Mouse (Mus musculus) MEL (cell line): Measurements from ENCODE around the gene Saa3. TPM values are rescaled to one million over a fixed set of nuclear protein-coding genes. Genes with fewer than 3 reads are reported as not detected.

ENCODE experiments used
- DNase-seq: peaks from one replicate; pipeline ENCODE4 v3.0.0; 2011; ENCODE audit warnings: low read depth, low spot score
- H3K27ac ChIP-seq: 2 replicates; pipeline ENCODE4 v1.5.1; 2012; ENCODE audit warnings: low read depth, mild to moderate bottlenecking, control low read depth, low read length, moderate library complexity; ENCODE audit not compliant: control insufficient read depth
- H3K27me3 ChIP-seq, 2 experiments: fragments of 150-350 bp in 1 of 2; sonication (generic) in 1 of 2; 2 replicates each; pipeline ENCODE4 v1.6.1; 2012; ENCODE audit warnings: low read length in 2 of 2, mild to moderate bottlenecking in 2 of 2, improper control_type of control experiment in 1 of 2, moderate library complexity in 1 of 2; ENCODE audit not compliant: insufficient read depth in 2 of 2, control insufficient read depth in 1 of 2
- H3K36me3 ChIP-seq, 2 experiments: 2 replicates each; pipeline ENCODE4 v1.6.1; 2012 to 2014; ENCODE audit warnings: low read length in 2 of 2, improper control_type of control experiment in 1 of 2, inconsistent platforms in 1 of 2, mild to moderate bottlenecking in 1 of 2; ENCODE audit not compliant: insufficient read depth in 2 of 2, control insufficient read depth in 1 of 2
- H3K4me1 ChIP-seq, 2 experiments: fragments of 150-350 bp in 1 of 2; sonication (generic) in 1 of 2; 2 replicates each; pipeline ENCODE4 v1.6.1; 2012; ENCODE audit warnings: low read length in 2 of 2, improper control_type of control experiment in 1 of 2, mild to moderate bottlenecking in 1 of 2; ENCODE audit not compliant: insufficient read depth in 2 of 2, control insufficient read depth in 1 of 2
- H3K4me3 ChIP-seq, 2 experiments: fragments of 150-350 bp in 1 of 2; sonication (generic) in 1 of 2; 2 replicates each; pipeline ENCODE4 v1.5.1; 2012; ENCODE audit warnings: low read depth in 2 of 2, low read length in 2 of 2, mild to moderate bottlenecking in 2 of 2, moderate library complexity in 2 of 2, control low read depth in 1 of 2, improper control_type of control experiment in 1 of 2; ENCODE audit not compliant: control insufficient read depth in 1 of 2, insufficient read depth in 1 of 2
- H3K79me2 ChIP-seq: 2 replicates; pipeline ENCODE4 v1.6.1; 2012; ENCODE audit warnings: mild to moderate bottlenecking, low read length, moderate library complexity; ENCODE audit not compliant: control insufficient read depth, poor library complexity, insufficient read depth
- H3K9ac ChIP-seq: 2 replicates; pipeline ENCODE4 v1.6.1; 2012; ENCODE audit warnings: low read depth, mild to moderate bottlenecking, control low read depth, low read length, moderate library complexity; ENCODE audit not compliant: control insufficient read depth, poor library complexity, severe bottlenecking
- H3K9me3 ChIP-seq: fragments of 150-350 bp; sonication (generic); replicated peaks from 2 replicates; pipeline ENCODE4 v1.6.1; 2012; ENCODE audit warnings: mild to moderate bottlenecking, low read length, improper control_type of control experiment, moderate library complexity; ENCODE audit not compliant: insufficient read depth
- CHD1 ChIP-seq: IDR thresholded peaks from 2 replicates; pipeline ENCODE4 v1.6.1; 2012; ENCODE audit warnings: low read depth, mild to moderate bottlenecking, inconsistent platforms, low read length, improper control_type of control experiment
- CHD2 ChIP-seq: IDR thresholded peaks from 2 replicates; pipeline ENCODE4 v1.6.1; 2011; ENCODE audit warnings: low read length, improper control_type of control experiment
- ELF1 ChIP-seq: IDR thresholded peaks from 2 replicates; pipeline ENCODE4 v1.6.1; 2014; ENCODE audit warnings: low read depth, mild to moderate bottlenecking, inconsistent platforms, low read length, improper control_type of control experiment, moderate library complexity
- EP300 ChIP-seq, 2 experiments: IDR thresholded peaks; 2 replicates each; pipeline ENCODE4 v1.6.1; 2011; ENCODE audit warnings: improper control_type of control experiment in 2 of 2, low read length in 2 of 2, low read depth in 1 of 2, mild to moderate bottlenecking in 1 of 2
- ETS1 ChIP-seq: IDR thresholded peaks from 2 replicates; pipeline ENCODE4 v1.6.1; 2012; ENCODE audit warnings: low read depth, mild to moderate bottlenecking, inconsistent platforms, low read length, improper control_type of control experiment, moderate library complexity
- GABPA ChIP-seq: IDR thresholded peaks from 2 replicates; pipeline ENCODE4 v1.6.1; 2012; ENCODE audit warnings: low read depth, mild to moderate bottlenecking, inconsistent platforms, low read length, improper control_type of control experiment, moderate library complexity
- GATA1 ChIP-seq: IDR thresholded peaks from 2 replicates; pipeline ENCODE4 v1.6.1; 2011; ENCODE audit warnings: low read depth, low read length, improper control_type of control experiment
- HCFC1 ChIP-seq: IDR thresholded peaks from 2 replicates; pipeline ENCODE4 v1.6.1; 2012; ENCODE audit warnings: low read depth, mild to moderate bottlenecking, inconsistent platforms, low read length, improper control_type of control experiment, moderate library complexity
- MAZ ChIP-seq: IDR thresholded peaks from 2 replicates; pipeline ENCODE4 v1.6.1; 2012; ENCODE audit warnings: low read depth, mild to moderate bottlenecking, inconsistent platforms, low read length, improper control_type of control experiment
- MEF2A ChIP-seq: IDR thresholded peaks from 2 replicates; pipeline ENCODE4 v1.6.1; 2014; ENCODE audit warnings: low read depth, mild to moderate bottlenecking, inconsistent platforms, low read length, improper control_type of control experiment; ENCODE audit not compliant: poor library complexity, insufficient replicate concordance, severe bottlenecking; ENCODE audit errors: extremely low read depth
- MYB ChIP-seq: IDR thresholded peaks from 2 replicates; pipeline ENCODE4 v1.6.1; 2011; ENCODE audit warnings: mild to moderate bottlenecking, low read depth, low read length, improper control_type of control experiment
- MYC ChIP-seq: IDR thresholded peaks from 2 replicates; pipeline ENCODE4 v1.6.1; 2011; ENCODE audit warnings: low read depth, mild to moderate bottlenecking, low read length, improper control_type of control experiment, moderate library complexity
- NELFE ChIP-seq: IDR thresholded peaks from 2 replicates; pipeline ENCODE4 v1.6.1; 2011; ENCODE audit warnings: low read depth, low read length, improper control_type of control experiment
- NRF1 ChIP-seq: IDR thresholded peaks from 2 replicates; pipeline ENCODE4 v1.6.1; 2014; ENCODE audit warnings: low read depth, mild to moderate bottlenecking, inconsistent platforms, low read length, improper control_type of control experiment, moderate library complexity; ENCODE audit not compliant: poor library complexity, insufficient read depth, severe bottlenecking
- POLR2A ChIP-seq, 2 experiments: IDR thresholded peaks; 2 replicates each; pipeline ENCODE4 v1.6.1; 2011 to 2012; ENCODE audit warnings: low read length in 2 of 2, mild to moderate bottlenecking in 2 of 2, control low read depth in 1 of 2, improper control_type of control experiment in 1 of 2, low read depth in 1 of 2, moderate library complexity in 1 of 2; ENCODE audit not compliant: control insufficient read depth in 1 of 2, insufficient read depth in 1 of 2, poor library complexity in 1 of 2
- RAD21 ChIP-seq: IDR thresholded peaks from 2 replicates; pipeline ENCODE4 v1.6.1; 2011; ENCODE audit warnings: mild to moderate bottlenecking, low read depth, low read length, improper control_type of control experiment
- SIN3A ChIP-seq: IDR thresholded peaks from 2 replicates; pipeline ENCODE4 v1.6.1; 2012; ENCODE audit warnings: low read length, improper control_type of control experiment, inconsistent platforms
- SMC3 ChIP-seq: IDR thresholded peaks from 2 replicates; pipeline ENCODE4 v1.6.1; 2011; ENCODE audit warnings: low read depth, low read length, improper control_type of control experiment
- TBP ChIP-seq: IDR thresholded peaks from 2 replicates; pipeline ENCODE4 v1.8.0; 2011; ENCODE audit warnings: low read depth, low read length, improper control_type of control experiment
- UBTF ChIP-seq: IDR thresholded peaks from 2 replicates; pipeline ENCODE4 v1.6.1; 2012; ENCODE audit warnings: low read depth, mild to moderate bottlenecking, inconsistent platforms, low read length, improper control_type of control experiment, moderate library complexity, borderline replicate concordance; ENCODE audit not compliant: insufficient read depth
- USF2 ChIP-seq, 2 experiments: IDR thresholded peaks; 2 replicates each; pipeline ENCODE4 v1.6.1; 2011 to 2012; ENCODE audit warnings: improper control_type of control experiment in 2 of 2, low read length in 2 of 2, borderline replicate concordance in 1 of 2, inconsistent platforms in 1 of 2, low read depth in 1 of 2, mild to moderate bottlenecking in 1 of 2; ENCODE audit not compliant: insufficient read depth in 1 of 2
- ZC3H11A ChIP-seq: IDR thresholded peaks from 2 replicates; pipeline ENCODE4 v1.6.1; 2012; ENCODE audit warnings: low read depth, mild to moderate bottlenecking, inconsistent platforms, low read length, improper control_type of control experiment
- ZKSCAN1 ChIP-seq: IDR thresholded peaks from 2 replicates; pipeline ENCODE4 v1.6.1; 2012; ENCODE audit warnings: low read depth, mild to moderate bottlenecking, inconsistent platforms, low read length, improper control_type of control experiment, moderate library complexity
- ZNF384 ChIP-seq: IDR thresholded peaks from 2 replicates; pipeline ENCODE4 v1.6.1; 2012; ENCODE audit warnings: low read depth, mild to moderate bottlenecking, inconsistent platforms, low read length, improper control_type of control experiment
- polyA plus RNA-seq, 2 experiments: library from polyadenylated mRNA; stranded (reverse) in 1 of 2; unstranded in 1 of 2; fragments of >175 nt in 1 of 2; fragments of >200 nt in 1 of 2; gene quantifications; 2 replicates each; pipeline versions ENCODE4 v1.2.1 to v1.2.4; 2012; ENCODE audit warnings: low replicate concordance in 2 of 2, low read depth in 1 of 2; ENCODE audit not compliant: insufficient read length in 2 of 2, insufficient read depth in 1 of 2, missing spikeins in 1 of 2
- total RNA-seq: library from RNA; depleted of rRNA; stranded (reverse); fragments of 300-350 nt; gene quantifications from 2 replicates; pipeline ENCODE4 v1.2.3, GENCODE M21; 2012

Saa3 gene
- total and polyA plus RNA-seq, 3 experiments = 1.3 to 1.7 TPM; not detected in 1

DNA sequence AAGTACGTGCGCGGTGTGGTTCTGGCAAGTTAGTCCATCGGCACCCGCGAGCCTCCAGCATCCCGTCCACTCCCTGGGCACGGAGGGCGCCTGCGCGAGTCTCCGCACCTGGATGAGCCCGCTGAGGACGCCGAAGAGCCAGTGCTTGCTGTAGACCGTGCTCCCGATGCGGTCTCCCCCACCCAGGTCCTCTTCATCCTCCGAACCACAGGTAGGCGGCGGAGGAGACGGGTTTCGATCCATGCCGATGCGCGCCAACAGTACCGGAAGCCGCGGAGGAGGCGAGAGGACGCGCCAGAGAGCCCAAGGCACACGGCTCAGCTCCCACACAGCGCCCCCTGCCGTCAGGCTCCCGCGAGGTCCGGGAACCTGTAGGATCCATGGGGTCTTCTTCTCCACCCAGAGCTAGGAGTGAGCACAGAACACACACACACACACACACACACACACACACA lies 5.1 kb downstream of the Saa3 start, which contains the start of gene Saal1 (continued):
- TF ChIP-seq UBTF (no peak), MYB (no peak), SMC3 (peak; percentile 21; the same call in 1 of the 2 replicates), CHD1 (no peak), USF2 (IDR thresholded peaks at IDR 0.05; ENCODE audit: borderline replicate concordance in 1 of 2, insufficient read depth in 1 of 2, low read depth in 1 of 2, low read length in 2 of 2) (no peak), MAZ (peak; percentile 55; the same call in 1 of the 2 replicates), EP300 (IDR thresholded peaks at IDR 0.05; ENCODE audit: low read depth in 1 of 2, low read length in 2 of 2) (no peak), ELF1 (peak; percentile 78), ETS1 (no peak), MEF2A (no peak), POLR2A (IDR thresholded peaks at IDR 0.05; ENCODE audit: control insufficient read depth in 1 of 2, insufficient read depth in 1 of 2, low read depth in 1 of 2, low read length in 2 of 2, poor library complexity in 1 of 2) (peak; percentile 68 to 91; a peak in 3 of 4 replicates), ZKSCAN1 (no peak), NRF1 (peak; percentile 71)

DNA sequence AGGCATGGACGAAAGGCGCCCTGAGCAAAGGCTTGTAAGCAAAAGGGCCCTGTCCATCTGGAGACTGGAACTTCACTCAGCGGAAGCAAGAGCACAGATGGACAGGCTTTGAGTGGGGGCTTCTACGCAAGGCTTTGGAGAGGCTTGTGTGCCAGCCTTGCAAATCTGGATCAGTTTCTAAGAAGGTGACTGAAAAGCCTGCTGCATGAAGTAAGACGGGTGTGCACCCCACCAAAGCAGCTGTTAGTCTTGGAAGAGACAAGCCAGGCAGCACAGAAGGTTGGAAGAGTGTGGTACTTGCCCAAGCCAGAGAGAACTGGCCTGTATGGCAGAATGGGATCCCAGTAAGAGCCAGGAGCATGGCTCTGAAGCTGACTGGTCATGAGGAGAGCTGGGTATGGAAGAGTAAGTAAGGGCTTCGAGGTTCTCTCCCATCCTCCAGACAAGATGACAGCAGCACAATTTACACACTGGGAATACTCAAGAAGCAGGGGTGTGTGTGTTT lies 14.9 kb downstream of the Saa3 start:
- no peak for DNase-seq
- H3K4me1 ChIP-seq = peaks cover under 1 to 14% of the 10 kb centered on the region in 2 experiments; a peak in 3 of 4 replicates
- TF ChIP-seq RAD21 = no peak
- no peak for TF ChIP-seq ZC3H11A
- no peak for TF ChIP-seq MYC
- no peak for TF ChIP-seq TBP
- TF ChIP-seq HCFC1 = no peak
- no peak for TF ChIP-seq POLR2A (IDR thresholded peaks at IDR 0.05; ENCODE audit: control insufficient read depth in 1 of 2, insufficient read depth in 1 of 2, low read depth in 1 of 2, low read length in 2 of 2, poor library complexity in 1 of 2)
- no peak for TF ChIP-seq CHD2
- TF ChIP-seq SIN3A = no peak
- no peak for TF ChIP-seq GATA1
- no peak for TF ChIP-seq ETS1
- no peak for TF ChIP-seq USF2 (IDR thresholded peaks at IDR 0.05; ENCODE audit: borderline replicate concordance in 1 of 2, insufficient read depth in 1 of 2, low read depth in 1 of 2, low read length in 2 of 2)
- TF ChIP-seq NELFE = no peak
- no peak for TF ChIP-seq UBTF
- no peak for TF ChIP-seq CHD1
- no peak for TF ChIP-seq ZNF384
- no peak for TF ChIP-seq GABPA
- no peak overlapping the region for H3K4me3 ChIP-seq
- H3K79me2 ChIP-seq = 0 out of 2 replicates have a peak, but pooled peaks cover 1% of the 10 kb centered on the region
- H3K27ac ChIP-seq = no peak overlapping the region
- no peak overlapping the region for H3K9ac ChIP-seq
- H3K36me3 ChIP-seq = peaks cover 12 to 13% of the 10 kb centered on the region in 2 experiments
- H3K9me3 ChIP-seq = no peaks in the 10 kb centered on the region
- H3K27me3 ChIP-seq = no peaks in the 10 kb centered on the region
